In genomic region chr7:130147230-130147629, GRCm38 (mm10) we compare ENCODE assay signal across 27 mouse cellular contexts.
DNase-seq lines count a peak whose midpoint lies in the region; ATAC-seq and TF ChIP-seq lines count a peak whose summit lies in the region.
"Had no signal": no experiment of that assay in that cellular context is flagged by ENCODE, and none has a peak within 500 bp of the region (broad histone marks: within the 10 kb centered on the region; RNA-seq: fewer than 3 reads in every experiment).

No protein-coding gene starts in this region.

- no peak overlapping the region for H3K4me2 ChIP-seq in embryonic facial prominence, embryonic 13.5 days
- H3K4me2 ChIP-seq in intestine, embryonic 14.5 days (ENCODE audit: low read length): no peak overlapping the region
- no peak overlapping the region for H3K4me2 ChIP-seq in intestine, postnatal 0 days (replicated peaks; ENCODE audit: low read depth)
- no peak overlapping the region for H3K4me2 ChIP-seq in intestine, embryonic 15.5 days (replicated peaks)
- H3K4me2 ChIP-seq: forebrain, embryonic 13.5 days; heart, embryonic 11.5 days; heart, embryonic 15.5 days; hindbrain, embryonic 13.5 days had no signal

- peaks cover 14% of the 10 kb centered on the region for H3K4me1 ChIP-seq in embryonic facial prominence, embryonic 13.5 days
- peaks cover 4% of the 10 kb centered on the region; the same call in 1 of the 2 replicates for H3K4me1 ChIP-seq in embryonic facial prominence, embryonic 10.5 days
- 0 out of 2 replicates have a peak, but pooled peaks cover 2% of the 10 kb centered on the region for H3K4me1 ChIP-seq in intestine, embryonic 14.5 days (replicated peaks; ENCODE audit: control insufficient read depth, insufficient read depth, low read length)
- H3K4me1 ChIP-seq in intestine, postnatal 0 days (replicated peaks; ENCODE audit: control insufficient read depth, insufficient read depth, low read length): no peaks in the 10 kb centered on the region; the same call in 1 of the 2 replicates
- peaks cover 2% of the 10 kb centered on the region; the same call in 1 of the 2 replicates for H3K4me1 ChIP-seq in intestine, embryonic 15.5 days (replicated peaks)
- H3K4me1 ChIP-seq: forebrain, embryonic 13.5 days had no signal

- no peak for DNase-seq in embryonic facial prominence, embryonic 10.5 days (ENCODE audit: low spot score)
- DNase-seq in intestine, embryonic 14.5 days (ENCODE audit: low spot score): no peak
- no peak for DNase-seq in thymus, postnatal 10 days (ENCODE audit: low spot score in 2 of 2)
- DNase-seq: adrenal gland, adult 8-10 months; adrenal gland, postnatal 25 days; cerebellum, adult 11-12 months; cerebellum, adult 8-10 months; cerebellum, postnatal 10 days; cerebellum, postnatal 36 days; embryo, embryonic 11 days; gastrocnemius, postnatal 14 days; heart, adult 18-20 months; heart, postnatal 10 days; heart, postnatal 36 days; kidney, adult 2 months had no signal

- H3K4me3 ChIP-seq in embryonic facial prominence, embryonic 13.5 days: no peak overlapping the region
- no peak overlapping the region for H3K4me3 ChIP-seq in embryonic facial prominence, embryonic 10.5 days
- H3K4me3 ChIP-seq in intestine, embryonic 14.5 days (ENCODE audit: low read depth, low read length): no peak overlapping the region
- no peak overlapping the region for H3K4me3 ChIP-seq in intestine, postnatal 0 days (ENCODE audit: low read depth, low read length)
- no peak overlapping the region for H3K4me3 ChIP-seq in intestine, embryonic 15.5 days (replicated peaks)
- H3K4me3 ChIP-seq: forebrain, embryonic 10.5 days; forebrain, embryonic 13.5 days; heart, embryonic 15.5 days; hindbrain, embryonic 10.5 days; hindbrain, embryonic 13.5 days had no signal

- no peak for ATAC-seq in embryonic facial prominence, embryonic 13.5 days (ENCODE audit: insufficient number of reproducible peaks, insufficient read depth, low FRiP score, low TSS enrichment, low read depth)
- ATAC-seq in intestine, embryonic 14.5 days (replicated peaks; ENCODE audit: low FRiP score, low TSS enrichment, low read depth): no peak
- no peak for ATAC-seq in intestine, postnatal 0 days
- no peak for ATAC-seq in intestine, embryonic 15.5 days
- ATAC-seq: activated CD4-positive, CD25-positive, alpha-beta regulatory T cell, adult 4 months; forebrain, embryonic 13.5 days; forebrain, embryonic 16.5 days; hindbrain, embryonic 16.5 days had no signal

- H3K36me3 ChIP-seq in embryonic facial prominence, embryonic 13.5 days: no peaks in the 10 kb centered on the region
- H3K36me3 ChIP-seq in embryonic facial prominence, embryonic 10.5 days (replicated peaks): no peaks in the 10 kb centered on the region
- no peaks in the 10 kb centered on the region for H3K36me3 ChIP-seq in intestine, embryonic 14.5 days (ENCODE audit: control insufficient read depth, insufficient read depth, low read length)
- H3K36me3 ChIP-seq in intestine, postnatal 0 days (ENCODE audit: control insufficient read depth, insufficient read depth): no peaks in the 10 kb centered on the region
- no peaks in the 10 kb centered on the region for H3K36me3 ChIP-seq in intestine, embryonic 15.5 days
- H3K36me3 ChIP-seq: forebrain, embryonic 10.5 days; heart, embryonic 15.5 days; hindbrain, embryonic 10.5 days; hindbrain, embryonic 13.5 days had no signal

- WGBS in embryonic facial prominence, embryonic 13.5 days: 69% methylated on average over 7 of the region's 7 CpGs
- WGBS in embryonic facial prominence, embryonic 10.5 days: 85% methylated on average over 7 of the region's 7 CpGs
- 67% methylated on average over 7 of the region's 7 CpGs for WGBS in intestine, embryonic 14.5 days
- WGBS in intestine, postnatal 0 days: 76% methylated on average over 7 of the region's 7 CpGs
- 73% methylated on average over 7 of the region's 7 CpGs for WGBS in intestine, embryonic 15.5 days

- no peaks in the 10 kb centered on the region for H3K27me3 ChIP-seq in embryonic facial prominence, embryonic 13.5 days
- H3K27me3 ChIP-seq in embryonic facial prominence, embryonic 10.5 days (replicated peaks; ENCODE audit: low read depth, poor library complexity, severe bottlenecking): no peaks in the 10 kb centered on the region
- H3K27me3 ChIP-seq in intestine, embryonic 14.5 days (replicated peaks; ENCODE audit: control insufficient read depth, insufficient read depth, low read length): no peaks in the 10 kb centered on the region
- H3K27me3 ChIP-seq in intestine, postnatal 0 days (replicated peaks; ENCODE audit: control insufficient read depth, insufficient read depth, low read length): no peaks in the 10 kb centered on the region
- no peaks in the 10 kb centered on the region for H3K27me3 ChIP-seq in intestine, embryonic 15.5 days (replicated peaks)
- H3K27me3 ChIP-seq: forebrain, embryonic 13.5 days; heart, embryonic 15.5 days; hindbrain, embryonic 13.5 days had no signal

- no peak for TF ChIP-seq CTCF in intestine, postnatal 0 days (IDR thresholded peaks at IDR 0.05; ENCODE audit: low read depth)

- no peaks in the 10 kb centered on the region for H3K9me3 ChIP-seq in embryonic facial prominence, embryonic 13.5 days
- no peaks in the 10 kb centered on the region for H3K9me3 ChIP-seq in embryonic facial prominence, embryonic 10.5 days
- H3K9me3 ChIP-seq in intestine, embryonic 14.5 days (ENCODE audit: control insufficient read depth, low read length): no peaks in the 10 kb centered on the region
- H3K9me3 ChIP-seq in intestine, postnatal 0 days (ENCODE audit: control insufficient read depth): no peaks in the 10 kb centered on the region
- no peaks in the 10 kb centered on the region for H3K9me3 ChIP-seq in intestine, embryonic 15.5 days
- H3K9me3 ChIP-seq: forebrain, embryonic 10.5 days; forebrain, embryonic 13.5 days; heart, embryonic 15.5 days; hindbrain, embryonic 10.5 days; hindbrain, embryonic 13.5 days had no signal

- peak overlapping the region; percentile 52 for H3K27ac ChIP-seq in embryonic facial prominence, embryonic 13.5 days
- no peak overlapping the region for H3K27ac ChIP-seq in embryonic facial prominence, embryonic 10.5 days (replicated peaks)
- peak overlapping the region; percentile 45; the same call in 1 of the 2 replicates for H3K27ac ChIP-seq in intestine, embryonic 14.5 days (ENCODE audit: low read depth)
- no peak overlapping the region for H3K27ac ChIP-seq in intestine, postnatal 0 days (ENCODE audit: low read depth, low read length)
- 0 out of 2 replicates have a peak overlapping the region, but pooled peaks have one; percentile 18 for H3K27ac ChIP-seq in intestine, embryonic 15.5 days
- H3K27ac ChIP-seq: forebrain, embryonic 10.5 days; forebrain, embryonic 13.5 days; hindbrain, embryonic 10.5 days; hindbrain, embryonic 13.5 days had no signal

- H3K9ac ChIP-seq in embryonic facial prominence, embryonic 13.5 days: no peak overlapping the region
- H3K9ac ChIP-seq in intestine, embryonic 14.5 days (ENCODE audit: low read length): no peak overlapping the region
- H3K9ac ChIP-seq in intestine, postnatal 0 days (ENCODE audit: low read depth, low read length): no peak overlapping the region
- H3K9ac ChIP-seq in intestine, embryonic 15.5 days: no peak overlapping the region
- H3K9ac ChIP-seq: forebrain, embryonic 13.5 days; heart, embryonic 15.5 days; hindbrain, embryonic 13.5 days had no signal

Comparison
In these comparisons a context has a peak if more than half of its experiments do, and no peak if none do; other contexts are left out.
1. H3K27ac ChIP-seq: peak in embryonic facial prominence, embryonic 13.5 days (single experiment), intestine, embryonic 14.5 days (single experiment) and intestine, embryonic 15.5 days (single experiment); none in embryonic facial prominence, embryonic 10.5 days (single experiment) and intestine, postnatal 0 days (single experiment).